Mouse (Mus musculus): ENCODE measurements around the gene Gm43518. TPM values are rescaled to one million over a fixed set of nuclear protein-coding genes. Genes with fewer than 3 reads are reported as not detected.

Gm43518 gene
- total and polyA plus RNA-seq, 3 experiments, result 0.47 TPM; not detected in 2

DNA sequence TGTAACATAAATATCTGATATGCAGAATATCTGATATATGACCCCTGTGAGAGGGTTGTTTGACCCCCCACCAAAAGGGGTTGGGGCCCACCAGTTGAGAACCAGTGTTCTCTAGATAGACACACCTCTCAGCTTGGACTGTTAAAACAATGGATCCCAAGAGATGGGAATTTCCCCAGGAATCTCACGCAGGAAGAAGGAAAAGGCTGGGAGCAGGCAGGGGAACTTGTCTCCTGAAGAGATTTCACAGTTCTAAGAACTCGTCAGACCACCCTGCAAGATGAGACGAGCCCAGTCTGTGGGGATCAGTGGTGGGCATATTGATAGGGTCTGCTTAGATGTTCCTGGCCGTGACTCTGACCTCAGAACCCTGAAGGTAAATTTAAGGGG lies 52.8 kb downstream of the Gm43518 start:
- DNase-seq, result peak in 1 of 2 experiments; percentile 5
- 51% methylated on average over 4 of the region's 4 CpGs for WGBS
- TF ChIP-seq POLR2A (IDR thresholded peaks at IDR 0.05; ENCODE audit: insufficient read depth, low read depth, low read length) (no peak), EP300 (IDR thresholded peaks at IDR 0.05; ENCODE audit: insufficient read depth, low read depth, low read length) (no peak), CTCF (IDR thresholded peaks at IDR 0.05) (no peak)
- intact Hi-C loops (cut with DNase I), result no loop called here
- Histone ChIP-seq H3K4me1 (ENCODE audit: control insufficient read depth, insufficient read depth, low read length) (peaks cover 23% of the 10 kb centered on the region), H3K9ac (ENCODE audit: low read depth, low read length) (no peak overlapping the region), H3K27ac (peak overlapping the region; percentile 80), H3K4me3 (peak overlapping the region; percentile 5; the same call in 1 of the 2 replicates), H3K79me2 (replicated peaks; ENCODE audit: control insufficient read depth, insufficient read depth, low read length) (no peaks in the 10 kb centered on the region), H3K27me3 (ENCODE audit: control insufficient read depth, insufficient read depth, low read length) (no peaks in the 10 kb centered on the region), H3K36me3 (ENCODE audit: control insufficient read depth, insufficient read depth, low read length) (no peaks in the 10 kb centered on the region; the same call in 1 of the 2 replicates)

DNA sequence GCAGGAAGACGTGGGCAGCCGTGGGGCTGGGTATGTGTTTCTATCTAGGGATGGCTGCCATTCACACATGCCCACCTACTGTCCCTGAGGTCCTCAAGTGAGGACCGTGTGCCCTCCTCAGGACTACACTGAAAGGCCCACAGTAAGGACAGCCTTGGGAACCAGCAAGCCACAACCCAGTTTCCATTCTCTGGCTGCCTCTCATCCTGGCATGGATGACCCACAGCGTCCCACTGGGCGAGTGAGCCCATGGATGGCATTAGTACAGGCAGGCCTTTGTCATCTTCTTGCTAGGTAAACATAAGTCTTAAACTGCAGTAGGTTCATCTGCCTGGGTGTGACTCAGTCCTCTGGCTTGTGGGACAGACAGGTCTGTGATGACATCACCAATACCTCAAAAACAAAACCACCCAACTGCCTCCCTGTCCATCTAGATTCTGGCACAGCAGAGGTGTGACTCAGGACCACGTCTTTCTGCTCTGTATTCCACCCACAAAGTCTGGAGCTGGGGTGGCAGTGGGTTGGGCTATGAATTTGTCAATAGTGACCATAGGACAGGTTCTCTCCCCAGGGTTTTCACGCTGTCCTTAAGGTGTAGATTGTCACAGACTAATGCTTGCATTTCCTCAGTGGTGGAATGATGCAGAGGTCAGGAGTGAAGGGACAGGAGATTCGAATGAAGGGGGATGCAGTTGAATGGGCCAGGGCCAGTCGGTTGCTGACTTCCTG lies 53.5 kb downstream of the Gm43518 start:
- H3K4me1 ChIP-seq (ENCODE audit: control insufficient read depth, insufficient read depth, low read length), result peaks cover 22% of the 10 kb centered on the region
- DNase-seq, result peak in 1 of 2 experiments; percentile 5
- intact Hi-C loops (cut with DNase I), result no loop called here
- WGBS, result 49% methylated on average over 9 of the region's 9 CpGs
- no peaks in the 10 kb centered on the region for H3K36me3 ChIP-seq (ENCODE audit: control insufficient read depth, insufficient read depth, low read length)
- H3K27ac ChIP-seq, result peak overlapping the region; percentile 80
- H3K9ac ChIP-seq (ENCODE audit: low read depth, low read length), result no peak overlapping the region
- TF ChIP-seq CTCF (IDR thresholded peaks at IDR 0.05), result no peak
- no peak for TF ChIP-seq POLR2A (IDR thresholded peaks at IDR 0.05; ENCODE audit: insufficient read depth, low read depth, low read length)
- no peak for TF ChIP-seq EP300 (IDR thresholded peaks at IDR 0.05; ENCODE audit: insufficient read depth, low read depth, low read length)
- peak overlapping the region; percentile 5; the same call in 1 of the 2 replicates for H3K4me3 ChIP-seq
- no peaks in the 10 kb centered on the region for H3K79me2 ChIP-seq (replicated peaks; ENCODE audit: control insufficient read depth, insufficient read depth, low read length)
- H3K27me3 ChIP-seq (ENCODE audit: control insufficient read depth, insufficient read depth, low read length), result no peaks in the 10 kb centered on the region

DNA sequence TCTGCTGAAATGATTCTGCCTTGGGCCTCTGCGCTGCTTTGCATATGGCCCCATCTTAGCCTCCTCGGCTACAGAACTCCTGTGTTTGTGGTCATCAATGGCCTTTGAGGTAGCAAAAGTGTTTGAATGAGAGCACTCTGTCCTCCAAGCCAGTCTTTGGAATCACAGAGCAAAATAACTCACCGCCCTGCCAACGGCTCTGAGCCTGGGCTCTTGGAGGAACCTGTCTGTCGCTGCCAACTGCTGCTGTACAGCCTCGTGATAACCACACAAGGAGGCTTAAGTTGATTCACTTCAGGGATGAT lies 54.0 kb downstream of the Gm43518 start:
- DNase-seq, result peak; percentile 23 to 61
- H3K79me2 ChIP-seq (replicated peaks; ENCODE audit: control insufficient read depth, insufficient read depth, low read length), result no peaks in the 10 kb centered on the region
- no peaks in the 10 kb centered on the region for H3K36me3 ChIP-seq (ENCODE audit: control insufficient read depth, insufficient read depth, low read length)
- no peak overlapping the region for H3K4me3 ChIP-seq
- intact Hi-C loops (cut with DNase I), result no loop called here
- H3K4me1 ChIP-seq (ENCODE audit: control insufficient read depth, insufficient read depth, low read length), result peaks cover 21% of the 10 kb centered on the region
- TF ChIP-seq EP300 (IDR thresholded peaks at IDR 0.05; ENCODE audit: insufficient read depth, low read depth, low read length), result 0 out of 2 replicates have a peak, but pooled peaks have one; percentile 19
- no peak for TF ChIP-seq CTCF (IDR thresholded peaks at IDR 0.05)
- no peaks in the 10 kb centered on the region for H3K27me3 ChIP-seq (ENCODE audit: control insufficient read depth, insufficient read depth, low read length)
- WGBS, result 42% methylated on average over 6 of the region's 6 CpGs
- peak overlapping the region; percentile 80 for H3K27ac ChIP-seq
- no peak overlapping the region for H3K9ac ChIP-seq (ENCODE audit: low read depth, low read length)

GRCm38 (mm10) chr5:123982838-123983237 lies 55.6 kb downstream of the Gm43518 start:
- H3K36me3 ChIP-seq (ENCODE audit: control insufficient read depth, insufficient read depth, low read length), result no peaks in the 10 kb centered on the region
- DNase-seq, result peak in 1 of 2 experiments; percentile 1
- H3K79me2 ChIP-seq (replicated peaks; ENCODE audit: control insufficient read depth, insufficient read depth, low read length), result no peaks in the 10 kb centered on the region; the same call in 1 of the 2 replicates
- H3K27me3 ChIP-seq (ENCODE audit: control insufficient read depth, insufficient read depth, low read length), result no peaks in the 10 kb centered on the region
- TF ChIP-seq POLR2A (IDR thresholded peaks at IDR 0.05; ENCODE audit: insufficient read depth, low read depth, low read length), result no peak
- no peak for TF ChIP-seq EP300 (IDR thresholded peaks at IDR 0.05; ENCODE audit: insufficient read depth, low read depth, low read length)
- no peak overlapping the region for H3K4me3 ChIP-seq
- H3K4me1 ChIP-seq (ENCODE audit: control insufficient read depth, insufficient read depth, low read length), result peaks cover 21% of the 10 kb centered on the region
- intact Hi-C loops (cut with DNase I), result no loop called here
- 78% methylated on average over 11 of the region's 11 CpGs for WGBS
- no peak overlapping the region for H3K9ac ChIP-seq (ENCODE audit: low read depth, low read length)
- no peak overlapping the region for H3K27ac ChIP-seq

DNA sequence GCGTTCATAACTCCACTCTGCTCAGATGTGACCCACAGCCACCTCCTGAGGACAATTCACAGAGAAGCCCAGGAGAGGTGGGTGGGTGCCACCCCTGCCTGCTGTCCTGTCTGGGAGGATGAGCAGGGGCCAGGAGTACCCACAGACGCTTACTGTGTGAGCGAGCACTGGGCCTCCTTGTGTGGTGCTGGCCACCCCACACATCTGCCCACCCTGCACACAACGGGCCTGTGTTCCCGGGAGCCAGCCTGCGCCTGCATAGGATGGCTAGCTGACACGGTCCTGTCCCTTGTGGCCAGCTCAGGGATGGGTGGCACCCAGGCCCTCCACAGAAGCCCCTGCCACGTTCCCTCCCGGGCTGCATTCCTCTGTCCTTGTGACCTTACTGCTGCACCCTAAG lies 58.2 kb downstream of the Gm43518 start:
- WGBS, result 75% methylated on average over 9 of the region's 9 CpGs
- DNase-seq, result no peak

GRCm38 (mm10) chr5:123986925-123987324 lies 59.7 kb downstream of the Gm43518 start:
- Histone ChIP-seq H3K9ac (ENCODE audit: low read depth, low read length) (no peak overlapping the region), H3K36me3 (ENCODE audit: control insufficient read depth, insufficient read depth, low read length) (peaks cover 3% of the 10 kb centered on the region; the same call in 1 of the 2 replicates), H3K4me3 (no peak overlapping the region), H3K79me2 (replicated peaks; ENCODE audit: control insufficient read depth, insufficient read depth, low read length) (no peaks in the 10 kb centered on the region; the same call in 1 of the 2 replicates), H3K27me3 (ENCODE audit: control insufficient read depth, insufficient read depth, low read length) (no peaks in the 10 kb centered on the region), H3K27ac (no peak overlapping the region; the same call in 1 of the 2 replicates), H3K4me1 (ENCODE audit: control insufficient read depth, insufficient read depth, low read length) (peaks cover 11% of the 10 kb centered on the region)
- intact Hi-C loops (cut with DNase I), result no loop called here
- 60% methylated on average over 2 of the region's 2 CpGs for WGBS
- no peak for DNase-seq
- no peak for TF ChIP-seq CTCF (IDR thresholded peaks at IDR 0.05)
- no peak for TF ChIP-seq POLR2A (IDR thresholded peaks at IDR 0.05; ENCODE audit: insufficient read depth, low read depth, low read length)
- TF ChIP-seq EP300 (IDR thresholded peaks at IDR 0.05; ENCODE audit: insufficient read depth, low read depth, low read length), result no peak

More for the DNA sequence above, 58.2 kb downstream of the Gm43518 start:
- Histone ChIP-seq H3K9ac (ENCODE audit: low read depth, low read length) (no peak overlapping the region), H3K79me2 (replicated peaks; ENCODE audit: control insufficient read depth, insufficient read depth, low read length) (no peaks in the 10 kb centered on the region; the same call in 1 of the 2 replicates), H3K27ac (no peak overlapping the region), H3K36me3 (ENCODE audit: control insufficient read depth, insufficient read depth, low read length) (no peaks in the 10 kb centered on the region), H3K27me3 (ENCODE audit: control insufficient read depth, insufficient read depth, low read length) (no peaks in the 10 kb centered on the region), H3K4me3 (no peak overlapping the region), H3K4me1 (ENCODE audit: control insufficient read depth, insufficient read depth, low read length) (peaks cover 10% of the 10 kb centered on the region)
- intact Hi-C loops (cut with DNase I), result no loop called here
- TF ChIP-seq CTCF (IDR thresholded peaks at IDR 0.05) (no peak), EP300 (IDR thresholded peaks at IDR 0.05; ENCODE audit: insufficient read depth, low read depth, low read length) (no peak), POLR2A (IDR thresholded peaks at IDR 0.05; ENCODE audit: insufficient read depth, low read depth, low read length) (no peak)

Data from heart, adult 2 months (tissue).